Mouse (Mus musculus) small intestine, adult 2 months (tissue): ENCODE results near the gene Tmem174. TPM values are rescaled to one million over a fixed set of nuclear protein-coding genes. Genes with fewer than 3 reads are reported as not detected.
A peak's percentile ranks its signal among the peaks of the same experiment; 100 is the strongest.

Source experiments
- H3K27ac ChIP-seq: fragments of 200-500 bp; 2 replicates; pipeline ENCODE4 v1.5.1; 2012; ENCODE audit warnings: low read depth, low read length, control low read depth, inconsistent platforms; ENCODE audit not compliant: insufficient read depth
- H3K27me3 ChIP-seq: fragments of 200-500 bp; 2 replicates; pipeline ENCODE4 v1.6.1; 2012; ENCODE audit warnings: mild to moderate bottlenecking, moderate library complexity, low read length, inconsistent platforms; ENCODE audit not compliant: control insufficient read depth, insufficient read depth
- H3K36me3 ChIP-seq: fragments of 200-500 bp; 2 replicates; pipeline ENCODE4 v1.6.1; 2012; ENCODE audit warnings: mild to moderate bottlenecking, low read length, control low read depth, inconsistent platforms; ENCODE audit not compliant: control insufficient read depth, insufficient read depth
- H3K4me1 ChIP-seq: fragments of 200-500 bp; 2 replicates; pipeline ENCODE4 v1.6.1; 2012; ENCODE audit warnings: low read length, inconsistent platforms, mixed read lengths; ENCODE audit not compliant: control insufficient read depth, insufficient read depth, insufficient read length
- H3K4me3 ChIP-seq: fragments of 200-500 bp; 2 replicates; pipeline ENCODE4 v1.5.1; 2012; ENCODE audit warnings: low read depth, mild to moderate bottlenecking, control low read depth, inconsistent platforms, low read length, moderate library complexity
- CTCF ChIP-seq: fragments of 200-500 bp; IDR thresholded peaks from 2 replicates; pipeline ENCODE4 v1.5.1; 2012; ENCODE audit warnings: low read depth, mild to moderate bottlenecking, control low read depth, inconsistent platforms, low read length, moderate library complexity, mixed read lengths; ENCODE audit not compliant: insufficient replicate concordance, insufficient read length; ENCODE audit errors: extremely low read depth
- POLR2A ChIP-seq: fragments of 200-500 bp; IDR thresholded peaks from 2 replicates; pipeline ENCODE4 v1.6.1; 2012; ENCODE audit warnings: low read depth, mild to moderate bottlenecking, control low read depth, inconsistent platforms, low read length, moderate library complexity
- WGBS: fragments of 180-500 bp; shearing (Covaris S2); methylation state at CpG from one replicate; pipeline ENCODE4 v1.1.7; 2018; 5-methylcytosine and 5-hydroxymethylcytosine counted together
- polyA plus RNA-seq: library from polyadenylated mRNA; depleted of rRNA; stranded (reverse); fragments of >200 nt; gene quantifications from 2 replicates; pipeline ENCODE4 v1.2.3, GENCODE M21; 2012

Gene Tmem174
- polyA plus RNA-seq, 1 experiment = 0.08 TPM

GRCm38 (mm10) chr13:98631105-98631838 lies 5.9 kb downstream of the Tmem174 start:
- no peak for TF ChIP-seq POLR2A
- no peak for TF ChIP-seq CTCF
- peaks cover 5% of the 10 kb centered on the region; the same call in 1 of the 2 replicates for H3K4me1 ChIP-seq
- no peak overlapping the region for H3K27ac ChIP-seq
- H3K36me3 ChIP-seq = no peaks in the 10 kb centered on the region
- WGBS = 81% methylated on average over 20 of the region's 20 CpGs
- H3K4me3 ChIP-seq = no peak overlapping the region
- no peaks in the 10 kb centered on the region for H3K27me3 ChIP-seq

DNA sequence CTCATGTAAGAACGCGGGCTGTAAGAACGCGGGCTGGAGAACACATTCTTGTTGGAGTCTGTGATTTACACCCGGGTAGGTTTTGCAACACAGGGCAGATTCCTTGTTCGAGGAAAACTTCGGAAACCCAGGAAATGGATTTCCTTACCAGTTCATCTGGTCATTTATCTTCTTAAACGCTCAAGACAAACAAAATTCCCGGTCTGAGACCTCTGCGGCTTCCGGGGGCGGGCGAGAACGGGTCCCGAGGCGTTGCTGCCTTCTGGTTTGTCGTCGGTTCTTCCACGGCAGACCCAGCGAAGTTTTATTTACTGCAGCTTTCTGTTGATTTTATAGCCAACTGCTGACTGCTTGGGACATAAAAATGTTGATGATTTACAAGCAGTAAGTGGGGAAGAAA lies 10.5 kb downstream of the Tmem174 start:
- Histone ChIP-seq H3K27ac (no peak overlapping the region), H3K27me3 (no peaks in the 10 kb centered on the region), H3K36me3 (no peaks in the 10 kb centered on the region), H3K4me3 (no peak overlapping the region), H3K4me1 (no peaks in the 10 kb centered on the region; the same call in 1 of the 2 replicates)
- WGBS = 39% methylated on average over 20 of the region's 20 CpGs
- TF ChIP-seq CTCF = no peak
- no peak for TF ChIP-seq POLR2A

DNA sequence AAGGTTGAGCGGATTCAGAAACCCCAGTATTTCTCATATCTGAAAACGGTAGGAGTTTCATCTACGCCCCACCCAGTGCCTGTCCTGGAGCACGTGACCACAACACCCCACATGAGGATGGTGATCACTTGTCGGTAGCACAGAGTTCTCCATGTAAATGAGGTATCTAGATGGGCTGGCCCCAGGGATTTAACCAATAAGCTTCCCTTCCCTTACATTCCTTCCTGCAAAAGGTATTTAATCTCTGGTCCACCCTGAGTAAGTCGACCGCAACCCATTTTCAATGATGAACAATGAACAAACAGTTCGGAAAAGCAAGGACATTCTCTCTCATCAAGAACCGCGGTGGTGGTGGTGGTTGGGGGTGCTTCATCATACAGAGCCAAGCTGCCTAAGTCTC lies 12.7 kb downstream of the Tmem174 start:
- Histone ChIP-seq H3K27me3 (no peaks in the 10 kb centered on the region), H3K4me3 (no peak overlapping the region), H3K36me3 (no peaks in the 10 kb centered on the region), H3K4me1 (no peaks in the 10 kb centered on the region; the same call in 1 of the 2 replicates), H3K27ac (no peak overlapping the region)
- WGBS = 93% methylated on average over 10 of the region's 10 CpGs
- TF ChIP-seq CTCF = no peak
- no peak for TF ChIP-seq POLR2A

GRCm38 (mm10) chr13:98622881-98623549 lies 14.2 kb downstream of the Tmem174 start:
- Histone ChIP-seq H3K27ac (no peak overlapping the region), H3K36me3 (no peaks in the 10 kb centered on the region), H3K27me3 (no peaks in the 10 kb centered on the region), H3K4me1 (no peaks in the 10 kb centered on the region; the same call in 1 of the 2 replicates), H3K4me3 (no peak overlapping the region)
- 28% methylated on average over 8 of the region's 8 CpGs for WGBS
- TF ChIP-seq CTCF (no peak), POLR2A (no peak)

GRCm38 (mm10) chr13:98617429-98618067 lies 19.7 kb downstream of the Tmem174 start:
- TF ChIP-seq CTCF (no peak), POLR2A (no peak)
- Histone ChIP-seq H3K36me3 (no peaks in the 10 kb centered on the region), H3K4me3 (no peak overlapping the region), H3K27ac (no peak overlapping the region), H3K27me3 (no peaks in the 10 kb centered on the region), H3K4me1 (no peaks in the 10 kb centered on the region)
- 76% methylated on average over 17 of the region's 17 CpGs for WGBS

- H3K36me3 ChIP-seq = no peaks in the 10 kb centered on the region
- peak; percentile 16; the same call in 1 of the 2 replicates for TF ChIP-seq CTCF
- no peak for TF ChIP-seq POLR2A
- no peak overlapping the region for H3K27ac ChIP-seq
- no peaks in the 10 kb centered on the region for H3K27me3 ChIP-seq
- no peaks in the 10 kb centered on the region for H3K4me1 ChIP-seq
- H3K4me3 ChIP-seq = no peak overlapping the region
- 33% methylated on average over 9 of the region's 9 CpGs for WGBS
These were observed 29.2 kb downstream of the Tmem174 start for GRCm38 (mm10) chr13:98607885-98608477.
